Mouse (Mus musculus) left cerebral cortex, adult 9 months (tissue): ENCODE results near the gene Tomm6.
A peak's percentile ranks its signal among the peaks of the same experiment; 100 is the strongest.

Experiments used
- DNase-seq, 2 experiments: peaks; one replicate each; pipeline ENCODE4 v3.0.0; 2022; ENCODE audit warnings: low spot score in 2 of 2

Gene Tomm6

DNA sequence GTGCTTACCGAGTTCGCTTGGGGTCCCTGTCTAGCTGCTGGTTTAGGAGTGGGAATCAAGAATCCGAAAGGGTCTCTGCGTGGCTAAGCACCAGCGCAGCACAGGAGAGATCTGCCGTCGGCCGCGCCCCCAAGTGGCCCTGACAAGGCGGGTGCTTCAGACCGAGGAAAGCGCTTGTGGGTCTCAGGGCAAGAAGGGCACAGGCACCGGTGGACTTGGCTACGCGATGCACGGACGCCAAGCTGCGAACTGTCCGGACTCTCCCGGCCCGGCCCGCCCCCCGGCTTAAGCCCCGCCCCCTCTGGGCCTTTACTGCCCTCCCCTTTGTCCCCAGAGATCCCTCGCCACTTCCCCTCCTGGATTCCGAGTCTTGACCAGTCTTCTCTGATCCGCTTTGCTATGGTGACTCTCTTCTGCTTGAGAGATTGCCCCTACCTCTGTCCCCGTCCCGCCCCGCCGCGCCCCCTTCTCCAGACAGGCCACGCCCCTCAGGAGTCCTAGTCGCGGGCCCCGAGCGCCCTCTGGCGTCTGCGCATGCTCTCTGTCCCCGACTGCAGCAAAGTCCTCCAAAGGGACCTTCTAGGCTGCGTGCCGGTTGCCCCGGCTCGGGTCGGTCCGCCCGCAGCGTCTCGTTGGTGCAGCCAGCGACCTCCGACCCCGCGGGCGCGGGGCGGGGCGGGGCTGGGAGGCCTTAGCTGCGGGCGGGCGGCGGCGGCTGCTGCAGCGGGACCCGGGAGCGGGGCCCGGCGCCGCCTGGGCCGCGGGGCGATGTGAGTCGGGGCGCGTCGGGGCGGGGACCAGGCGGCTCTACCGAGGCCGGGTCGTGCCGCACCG lies 6.5 kb upstream of the Tomm6 start, which contains the start of gene Prickle4:
TSS of gene Prickle4 (minus strand) at position 234 of the 834 bp plus-strand sequence.
- DNase-seq = peak; percentile 90 to 97

GRCm38 (mm10) chr17:47694442-47694502 lies 6.1 kb upstream of the Tomm6 start, which contains the start of gene Gm21981:
Gene Gm21981 (minus strand): TSS chr17:47694455.
- no peak for DNase-seq

DNA sequence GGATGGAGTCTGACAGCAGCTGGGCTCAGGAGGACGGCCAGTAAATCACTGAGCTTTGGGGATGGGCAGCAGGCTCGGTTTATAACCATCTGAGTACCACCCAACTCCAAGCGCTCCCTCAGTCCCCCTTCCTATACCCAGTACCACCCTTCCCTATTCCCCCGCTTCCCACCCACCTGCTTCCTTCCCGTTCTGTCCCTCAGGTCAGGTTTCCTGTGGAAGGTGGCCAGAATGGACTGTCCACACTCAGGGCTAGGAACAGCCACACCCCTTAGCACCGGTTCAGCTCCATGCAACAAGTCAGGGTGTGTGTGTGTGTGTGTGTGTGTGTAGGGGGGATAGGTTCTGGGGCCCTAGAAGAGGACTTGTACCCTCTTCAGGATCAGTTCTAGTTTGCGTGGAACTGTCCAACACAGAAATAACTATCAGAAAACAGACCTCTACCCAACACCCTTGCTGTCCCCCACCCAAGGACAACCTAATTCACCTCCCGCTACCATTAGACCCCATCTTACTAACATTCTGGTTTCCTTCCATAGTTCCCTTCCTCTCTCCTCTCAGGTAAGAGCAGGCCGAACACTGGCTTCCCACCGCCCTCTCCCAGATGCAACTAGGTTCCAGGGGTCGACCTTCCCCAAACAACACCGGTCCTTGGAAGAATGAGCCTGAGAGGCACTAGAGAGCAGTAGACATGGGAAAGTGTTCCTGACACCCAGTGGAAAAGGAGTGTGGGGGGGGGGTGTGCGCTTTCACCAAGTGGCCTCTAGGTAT lies 5.7 kb upstream of the Tomm6 start:
- DNase-seq = no peak

GRCm38 (mm10) chr17:47691650-47692049 lies 3.5 kb upstream of the Tomm6 start:
- no peak for DNase-seq

- no peak for DNase-seq
Observed at GRCm38 (mm10) chr17:47689894-47690293, 1.7 kb upstream of the Tomm6 start.

DNA sequence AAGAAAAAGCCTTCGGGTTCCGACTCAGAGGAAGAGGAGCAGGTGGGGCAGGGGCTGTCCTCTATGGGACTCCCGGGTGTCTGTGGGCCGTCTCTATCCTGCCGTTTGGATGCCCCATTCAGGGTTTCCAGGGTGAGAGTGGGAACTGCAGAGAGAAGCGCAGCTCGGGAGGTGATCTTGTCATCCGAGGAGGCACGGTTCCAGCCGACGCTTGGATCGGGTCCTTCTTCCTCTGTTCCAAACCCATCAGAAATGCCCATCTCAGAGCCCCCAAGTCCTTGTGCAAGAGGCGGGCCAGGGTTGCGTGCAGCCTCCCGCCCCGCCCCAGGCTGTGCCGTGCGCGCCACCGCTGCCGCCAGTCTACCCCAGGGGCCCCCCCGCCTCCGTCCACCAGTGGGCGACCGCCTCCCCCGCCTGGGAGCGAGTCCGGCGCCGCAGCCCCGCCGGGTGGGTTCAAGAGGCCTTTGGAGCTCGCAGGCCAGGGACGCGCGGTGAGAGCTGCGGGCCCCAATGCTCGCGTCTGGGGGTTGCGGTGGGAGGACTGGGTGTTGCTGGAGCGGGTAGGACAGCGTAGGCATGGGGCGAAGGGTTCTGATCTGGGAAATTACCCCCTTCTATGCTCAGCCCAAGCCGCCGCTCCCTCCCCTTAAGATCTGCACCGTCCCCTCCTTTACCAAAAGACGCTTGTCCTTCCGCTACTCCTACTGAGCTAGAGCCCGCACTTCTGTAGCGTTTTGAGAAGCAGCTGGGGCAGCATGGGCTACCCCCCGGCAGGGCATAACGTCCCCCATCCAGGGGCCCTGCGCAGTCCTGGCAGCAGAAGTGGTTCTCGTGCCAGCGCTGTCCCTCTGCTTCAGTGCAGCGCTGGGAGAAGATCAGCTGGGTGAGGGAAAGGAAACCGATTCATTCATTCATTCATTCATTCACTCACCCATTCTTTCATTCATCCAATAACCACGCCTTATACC lies 706 bp upstream of the Tomm6 start, which contains the start of gene Frs3:
TSS of gene Frs3 (plus strand) at position 423 of the 968 bp plus-strand sequence.
- peak in 1 of 2 experiments; percentile 65 for DNase-seq

GRCm38 (mm10) chr17:47687409-47688343 lies 510 bp downstream of the Tomm6 start:
- peak; percentile 93 to 95 for DNase-seq

- no peak for DNase-seq
Observed at GRCm38 (mm10) chr17:47682836-47683235, 5.3 kb downstream of the Tomm6 start.

GRCm38 (mm10) chr17:47678702-47679101 lies 9.5 kb downstream of the Tomm6 start:
- no peak for DNase-seq

GRCm38 (mm10) chr17:47678238-47678637 lies 9.9 kb downstream of the Tomm6 start:
- no peak for DNase-seq

- peak in 1 of 2 experiments; percentile 85 for DNase-seq
Observed at GRCm38 (mm10) chr17:47676581-47676980, 11.6 kb downstream of the Tomm6 start.

GRCm38 (mm10) chr17:47672311-47673111 lies 15.7 kb downstream of the Tomm6 start:
- no peak for DNase-seq

- no peak for DNase-seq
Observed at GRCm38 (mm10) chr17:47671988-47672310, 16.2 kb downstream of the Tomm6 start.

DNA sequence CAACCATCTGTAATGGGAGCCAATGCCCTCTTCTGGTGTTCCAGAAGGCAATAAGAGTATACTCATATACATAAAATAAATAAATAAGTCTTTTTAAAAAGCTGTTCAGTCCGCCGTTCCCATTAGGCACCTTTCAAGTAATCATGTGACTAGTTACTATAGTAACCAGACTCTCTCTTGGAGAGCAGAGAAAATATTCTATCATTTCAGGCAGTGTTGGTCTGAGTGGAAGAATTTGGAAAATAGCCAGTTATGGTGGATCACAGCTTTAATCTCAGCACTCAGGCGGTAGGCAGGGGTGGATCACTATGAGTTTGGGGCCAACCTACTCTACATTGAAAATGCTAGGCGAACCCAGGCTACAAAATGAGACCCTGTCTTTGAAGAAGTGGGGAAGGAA lies 19.0 kb downstream of the Tomm6 start:
- no peak for DNase-seq

- no peak for DNase-seq
Observed at GRCm38 (mm10) chr17:47664474-47664873, 23.7 kb downstream of the Tomm6 start.

DNA sequence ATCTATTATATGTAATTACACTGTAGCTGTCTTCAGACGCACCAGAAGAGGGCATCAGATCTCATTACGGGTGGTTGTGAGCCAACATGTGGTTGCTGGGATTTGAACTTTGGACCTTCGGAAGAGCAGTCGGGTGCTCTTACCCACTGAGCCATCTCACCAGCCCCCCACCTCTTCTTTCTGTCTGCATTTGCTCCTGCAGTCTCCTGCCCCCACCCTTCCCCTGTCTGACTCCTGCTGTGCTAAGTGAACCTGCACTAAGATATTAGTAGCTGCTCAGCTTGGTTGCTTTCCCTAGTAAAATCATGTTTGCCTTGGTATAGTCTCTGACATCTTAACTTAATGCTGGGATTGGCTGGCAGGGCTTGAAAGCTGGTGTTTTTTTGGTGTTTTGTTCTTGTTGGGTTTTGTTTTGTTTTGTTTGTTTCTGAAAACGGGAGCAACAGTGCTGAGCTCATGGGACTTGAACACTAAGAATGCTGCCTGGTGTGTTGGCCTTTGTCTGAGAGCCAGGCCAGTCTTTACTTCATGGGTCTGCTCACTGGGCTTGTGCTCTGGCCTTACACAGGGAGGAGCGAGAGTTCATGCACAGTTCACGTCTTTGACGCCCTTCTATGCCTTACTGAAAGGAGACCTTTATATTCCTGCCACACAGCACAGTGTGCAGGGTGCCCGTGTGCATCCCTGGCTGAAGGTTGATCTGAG lies 25.0 kb downstream of the Tomm6 start:
- no peak for DNase-seq

GRCm38 (mm10) chr17:47658741-47659243 lies 29.4 kb downstream of the Tomm6 start:
- DNase-seq = no peak

DNA sequence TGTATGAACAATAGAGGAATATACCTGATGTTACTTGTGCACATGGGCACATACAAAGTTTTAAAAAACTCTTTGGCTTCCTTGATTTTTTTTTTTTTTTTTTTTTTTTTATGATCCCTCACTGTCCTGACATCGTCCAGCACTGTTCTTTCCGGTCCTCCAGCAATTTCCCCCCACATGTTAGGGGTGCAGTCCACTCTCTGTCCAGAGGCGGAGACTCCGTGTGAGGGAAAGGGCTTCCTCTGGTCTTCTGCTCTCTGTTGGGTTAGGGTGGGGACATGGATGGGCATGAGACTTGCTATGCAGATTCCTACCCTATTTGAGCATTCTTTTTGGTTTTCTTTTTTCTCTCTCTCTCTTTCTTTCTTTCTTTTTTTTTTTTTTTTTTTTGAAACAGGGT lies 30.3 kb downstream of the Tomm6 start:
- no peak for DNase-seq

DNA sequence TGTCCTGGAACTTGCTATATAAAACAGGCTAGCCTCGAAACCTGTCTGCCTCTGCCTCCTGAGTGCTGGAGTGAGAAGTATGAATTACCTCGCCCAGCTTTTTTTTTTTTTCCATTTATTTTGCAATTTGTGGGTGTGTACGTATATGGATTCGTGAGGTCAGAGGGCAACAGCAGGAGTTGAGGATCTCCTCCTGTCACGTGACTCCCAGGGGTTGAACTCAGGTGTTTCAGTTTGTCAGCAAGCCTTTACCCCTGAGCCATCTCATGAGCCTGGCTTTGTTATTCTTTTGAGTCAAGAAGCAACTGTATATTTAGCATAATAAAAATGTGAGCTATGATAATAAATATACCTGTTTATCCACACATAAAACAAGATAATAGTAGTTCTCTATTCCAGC lies 32.5 kb downstream of the Tomm6 start:
- DNase-seq = no peak
